Mouse (Mus musculus) kidney, embryonic 14.5 days (tissue): ENCODE results near the gene Adgrl3. TPM values are rescaled to one million over a fixed set of nuclear protein-coding genes. Genes with fewer than 3 reads are reported as not detected.
A peak's percentile ranks its signal among the peaks of the same experiment; 100 is the strongest.
"Not testable (repeated sequence)": the region's sequence is repeated elsewhere in the genome, so short reads cannot be mapped to it uniquely, and the experiment has no call there.

Experiments
- ATAC-seq: fragments of 200-750 bp; cut with Nextera tagmentation; 2 replicates; pipeline ENCODE4 v1.8.0; 2017; ENCODE audit warnings: moderate number of reproducible peaks, mild to moderate bottlenecking, moderate TSS enrichment, moderate library complexity; ENCODE audit not compliant: low FRiP score, low TSS enrichment
- H3K27ac ChIP-seq: fragments of 300-500 bp; sonication (generic); 2 replicates; pipeline ENCODE4 v1.5.1; 2014; ENCODE audit warnings: low read depth, mild to moderate bottlenecking, low read length, moderate library complexity, mixed read lengths
- H3K27me3 ChIP-seq: fragments of 300-500 bp; sonication (generic); 2 replicates; pipeline ENCODE4 v1.6.1; 2014; ENCODE audit warnings: mild to moderate bottlenecking, low read length; ENCODE audit not compliant: control insufficient read depth, insufficient read depth
- H3K36me3 ChIP-seq: fragments of 300-500 bp; sonication (generic); 2 replicates; pipeline ENCODE4 v1.6.1; 2014; ENCODE audit warnings: low read length, mixed read lengths; ENCODE audit not compliant: control insufficient read depth, insufficient read depth
- H3K4me1 ChIP-seq: fragments of 300-500 bp; sonication (generic); 2 replicates; pipeline ENCODE4 v1.6.1; 2014; ENCODE audit warnings: low read length, mixed read lengths; ENCODE audit not compliant: control insufficient read depth, insufficient read depth
- H3K4me2 ChIP-seq: fragments of 300-500 bp; sonication (generic); replicated peaks from 2 replicates; pipeline ENCODE4 v1.6.1; 2014; ENCODE audit warnings: low read depth, mild to moderate bottlenecking, low read length
- H3K4me3 ChIP-seq: fragments of 300-500 bp; sonication (generic); 2 replicates; pipeline ENCODE4 v1.5.1; 2014; ENCODE audit warnings: mild to moderate bottlenecking, low read length
- H3K9ac ChIP-seq: fragments of 300-500 bp; sonication (generic); 2 replicates; pipeline ENCODE4 v1.6.1; 2014; ENCODE audit warnings: low read depth, mild to moderate bottlenecking, low read length, moderate library complexity
- H3K9me3 ChIP-seq: fragments of 300-500 bp; sonication (generic); 2 replicates; pipeline ENCODE4 v1.6.1; 2016; ENCODE audit warnings: low read length; ENCODE audit not compliant: control insufficient read depth
- WGBS: fragments of 180-500 bp; shearing (Covaris S2); extraction: QIAGEN DNeasy Blood & Tissue Kit; methylation state at CpG from one replicate; pipeline ENCODE4 v1.1.7; 2014; 5-methylcytosine and 5-hydroxymethylcytosine counted together
- polyA plus RNA-seq: library from polyadenylated mRNA; unstranded; fragments of >200 nt; fragmentation: Nextera tagmentation; extraction: Ambion mirVana; gene quantifications from 2 replicates; pipeline ENCODE4 v1.2.1, GENCODE M21; 2014

The Adgrl3 gene
- polyA plus RNA-seq, 1 experiment from 2014 or later: 28.2 TPM

DNA sequence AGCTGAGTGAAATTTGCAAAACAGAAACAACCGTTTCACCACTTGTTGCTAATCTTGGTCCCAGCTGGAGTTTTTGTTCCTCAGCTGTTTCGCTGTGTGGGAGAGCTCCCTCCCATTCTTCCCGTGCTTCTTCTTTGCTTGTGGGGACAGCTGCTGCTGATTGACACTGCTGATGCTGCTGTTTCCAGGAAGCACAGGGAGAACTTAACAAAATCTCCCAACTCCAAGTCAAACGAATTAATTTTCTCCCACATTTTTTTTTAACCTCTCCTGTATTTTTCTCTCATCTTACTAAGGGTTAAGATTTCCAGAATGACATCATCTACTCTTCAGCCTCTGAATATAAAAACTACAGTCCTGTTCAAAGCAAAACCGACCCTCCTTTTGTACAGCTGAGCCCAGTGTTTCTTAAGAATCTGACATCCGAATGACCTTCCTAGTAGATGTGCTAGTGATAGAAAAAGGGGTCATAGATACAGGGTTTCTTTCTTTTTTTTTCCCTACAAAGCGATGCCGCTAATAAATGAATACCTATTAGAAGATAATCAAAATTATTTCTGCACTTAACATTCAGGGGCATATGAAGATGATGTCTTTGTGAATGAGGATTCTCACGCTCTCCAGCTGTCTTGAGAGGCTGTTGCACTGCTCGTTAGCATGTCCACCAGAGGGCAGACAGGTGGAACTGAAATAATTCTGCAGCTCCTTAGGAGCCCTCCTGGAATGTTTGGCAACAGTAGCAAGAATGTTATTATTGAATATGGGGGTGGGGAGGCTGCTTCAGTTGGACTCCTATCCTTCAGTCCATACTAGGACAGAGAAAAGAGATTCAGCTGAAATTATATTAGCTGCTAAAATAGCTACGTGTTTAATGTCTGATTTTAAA is 499.8 kb downstream of the Adgrl3 start:
- Histone ChIP-seq H3K27me3 (no peaks in the 10 kb centered on the region), H3K27ac (no peak overlapping the region), H3K4me1 (0 out of 2 replicates have a peak, but pooled peaks cover 5% of the 10 kb centered on the region), H3K4me3 (no peak overlapping the region), H3K36me3 (no peaks in the 10 kb centered on the region), H3K9ac (no peak overlapping the region), H3K9me3 (no peaks in the 10 kb centered on the region), H3K4me2 (peak overlapping the region; percentile 4; the same call in 1 of the 2 replicates)
- peak; percentile 87; the same call in 1 of the 2 replicates for ATAC-seq
- WGBS: 22% methylated on average over 11 of the region's 11 CpGs

DNA sequence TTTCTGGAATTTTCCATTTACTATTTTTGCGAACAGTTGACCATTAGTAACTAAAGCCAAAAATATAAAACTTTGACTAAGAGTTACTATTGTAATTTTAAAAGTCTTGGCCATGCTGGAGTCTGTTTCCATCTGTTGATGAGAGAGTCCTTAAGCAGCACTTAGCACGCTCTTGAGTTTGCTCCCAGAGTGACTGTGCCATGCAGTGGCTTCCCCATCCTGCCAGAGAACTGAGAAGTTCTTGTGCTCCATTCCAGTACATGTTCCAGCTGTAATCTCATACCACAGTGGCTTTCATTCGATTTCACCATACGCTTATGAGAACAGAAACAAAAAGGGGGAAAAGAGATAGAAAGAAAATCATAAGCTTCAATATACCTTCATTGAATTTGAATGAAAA is 502.8 kb downstream of the Adgrl3 start:
- Histone ChIP-seq H3K36me3 (no peaks in the 10 kb centered on the region), H3K4me3 (no peak overlapping the region), H3K9me3 (no peaks in the 10 kb centered on the region), H3K27ac (no peak overlapping the region), H3K9ac (no peak overlapping the region), H3K4me2 (no peak overlapping the region), H3K4me1 (0 out of 2 replicates have a peak, but pooled peaks cover 5% of the 10 kb centered on the region), H3K27me3 (no peaks in the 10 kb centered on the region)
- ATAC-seq: no peak
- WGBS: 87% methylated on average over 4 of the region's 4 CpGs

DNA sequence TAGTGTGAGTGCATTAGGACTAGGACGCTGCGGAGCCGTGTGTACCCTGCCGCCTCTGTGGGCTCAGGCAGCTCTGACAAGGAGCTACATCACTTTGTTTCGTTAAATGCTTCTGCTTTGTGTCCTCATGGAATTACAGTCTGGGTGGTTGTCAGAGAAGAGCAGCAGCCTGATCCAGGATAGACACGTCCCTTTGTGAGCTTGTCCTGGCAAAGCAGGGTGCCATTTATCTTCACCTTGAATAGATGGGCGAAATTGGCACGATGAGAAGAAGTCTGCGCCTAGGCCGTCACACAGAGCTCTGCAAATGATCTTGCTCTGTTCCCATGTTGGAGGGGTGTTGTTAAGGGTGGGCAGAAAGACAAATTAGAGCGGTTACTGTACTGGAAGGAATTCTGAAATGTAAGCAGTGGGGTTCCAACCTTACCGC is 504.6 kb downstream of the Adgrl3 start:
- Histone ChIP-seq H3K4me1 (no peaks in the 10 kb centered on the region), H3K9me3 (no peaks in the 10 kb centered on the region), H3K27ac (no peak overlapping the region), H3K4me2 (no peak overlapping the region), H3K27me3 (no peaks in the 10 kb centered on the region), H3K36me3 (no peaks in the 10 kb centered on the region), H3K4me3 (no peak overlapping the region), H3K9ac (no peak overlapping the region)
- 91% methylated on average over 12 of the region's 12 CpGs for WGBS
- ATAC-seq: no peak

DNA sequence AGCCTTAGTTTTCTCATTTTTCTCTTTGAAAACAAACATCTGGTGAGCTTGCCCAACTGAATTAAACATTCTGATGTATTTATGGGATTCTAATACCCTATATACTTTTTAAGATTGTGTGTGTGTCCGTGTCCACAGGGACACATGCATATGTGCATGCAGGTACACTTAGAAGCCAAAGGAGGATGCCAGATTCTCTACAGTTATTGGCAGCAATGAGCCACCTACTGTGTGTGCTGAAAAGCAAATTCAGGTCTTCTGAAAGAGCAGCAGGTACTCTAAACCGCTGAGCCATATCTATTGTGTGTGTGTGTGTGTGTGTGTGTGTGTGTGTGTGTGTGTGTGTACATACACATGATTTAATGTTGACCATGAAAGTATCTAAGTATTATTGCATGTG is 505.4 kb downstream of the Adgrl3 start:
- 91% methylated on average over 2 of the region's 2 CpGs for WGBS

DNA sequence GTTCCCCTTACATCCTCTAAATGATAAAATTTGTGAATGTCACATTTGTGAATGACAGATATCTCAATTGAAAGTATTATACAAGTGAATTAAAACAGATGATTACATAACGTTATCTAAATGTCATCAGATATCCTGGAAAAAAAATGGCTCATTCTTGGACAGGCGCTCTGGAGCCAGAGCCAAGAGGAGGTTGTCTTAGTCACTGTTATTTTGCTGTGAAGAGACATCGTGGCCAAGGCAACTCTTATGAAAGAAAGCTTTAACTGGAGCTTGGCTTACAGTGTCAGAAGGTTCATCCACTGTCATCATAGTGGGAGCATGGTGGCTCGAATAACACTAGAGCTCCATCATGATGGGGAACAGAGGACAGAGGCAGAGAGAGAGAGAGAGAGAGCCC is 511.7 kb downstream of the Adgrl3 start:
- no peaks in the 10 kb centered on the region for H3K9me3 ChIP-seq
- ATAC-seq: no peak
- 90% methylated on average over 4 of the region's 4 CpGs for WGBS

More for the DNA sequence above, 505.4 kb downstream of the Adgrl3 start:
- no peaks in the 10 kb centered on the region for H3K36me3 ChIP-seq
- no peaks in the 10 kb centered on the region for H3K4me1 ChIP-seq
- H3K27ac ChIP-seq: no peak overlapping the region
- H3K9me3 ChIP-seq: no peaks in the 10 kb centered on the region
- H3K9ac ChIP-seq: no peak overlapping the region
- H3K4me2 ChIP-seq: no peak overlapping the region
- H3K4me3 ChIP-seq: no peak overlapping the region
- ATAC-seq: no peak
- H3K27me3 ChIP-seq: no peaks in the 10 kb centered on the region

GRCm38 (mm10) chr5:81550211-81550610 is 530.3 kb downstream of the Adgrl3 start:
- ATAC-seq: no peak
- Histone ChIP-seq H3K9me3 (no peaks in the 10 kb centered on the region), H3K27me3 (no peaks in the 10 kb centered on the region), H3K4me2 (no peak overlapping the region), H3K4me1 (no peaks in the 10 kb centered on the region), H3K9ac (no peak overlapping the region), H3K4me3 (no peak overlapping the region), H3K36me3 (no peaks in the 10 kb centered on the region), H3K27ac (no peak overlapping the region)

More for the DNA sequence above, 511.7 kb downstream of the Adgrl3 start:
- H3K9ac ChIP-seq: no peak overlapping the region
- no peak overlapping the region for H3K4me3 ChIP-seq
- no peak overlapping the region for H3K27ac ChIP-seq
- no peaks in the 10 kb centered on the region for H3K36me3 ChIP-seq
- H3K4me2 ChIP-seq: no peak overlapping the region
- H3K27me3 ChIP-seq: no peaks in the 10 kb centered on the region
- H3K4me1 ChIP-seq: no peaks in the 10 kb centered on the region

- H3K4me1 ChIP-seq, H3K4me2 ChIP-seq, H3K27me3 ChIP-seq, ATAC-seq, H3K9me3 ChIP-seq, H3K9ac ChIP-seq, H3K36me3 ChIP-seq, H3K27ac ChIP-seq, H3K4me3 ChIP-seq: not testable (repeated sequence)
- WGBS: 80% methylated on average over 2 of the region's 2 CpGs
Observed at GRCm38 (mm10) chr5:81555149-81555548, 535.2 kb downstream of the Adgrl3 start.

GRCm38 (mm10) chr5:81556008-81556407 is 536.1 kb downstream of the Adgrl3 start:
- Histone ChIP-seq H3K27me3 (no peaks in the 10 kb centered on the region), H3K9ac (no peak overlapping the region), H3K9me3 (no peaks in the 10 kb centered on the region), H3K36me3 (no peaks in the 10 kb centered on the region), H3K4me3 (no peak overlapping the region), H3K4me2 (no peak overlapping the region), H3K27ac (no peak overlapping the region), H3K4me1 (no peaks in the 10 kb centered on the region)
- 84% methylated on average over 8 of the region's 8 CpGs for WGBS
- ATAC-seq: no peak

DNA sequence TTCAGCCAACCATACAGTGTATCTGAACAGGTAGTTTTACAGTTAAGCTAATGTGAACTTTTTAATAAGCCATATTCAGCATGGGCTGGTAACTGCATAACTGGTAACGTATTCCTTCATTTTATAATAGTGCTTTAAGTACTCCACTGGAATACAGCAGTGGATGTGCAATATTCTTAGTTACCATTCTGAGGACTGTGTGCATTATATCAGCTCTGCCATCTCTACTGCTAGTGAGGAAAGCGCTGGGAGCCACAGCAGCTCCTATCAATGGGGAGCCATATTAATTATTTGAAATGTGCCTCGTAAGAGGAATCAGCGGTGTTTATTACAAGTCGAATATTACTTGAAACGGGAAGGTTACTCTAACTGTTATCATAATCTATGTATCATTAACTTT is 539.0 kb downstream of the Adgrl3 start:
- Histone ChIP-seq H3K4me3 (no peak overlapping the region), H3K4me1 (no peaks in the 10 kb centered on the region), H3K4me2 (no peak overlapping the region), H3K9ac (no peak overlapping the region), H3K27ac (no peak overlapping the region), H3K9me3 (no peaks in the 10 kb centered on the region), H3K36me3 (no peaks in the 10 kb centered on the region), H3K27me3 (no peaks in the 10 kb centered on the region)
- no peak for ATAC-seq
- WGBS: 82% methylated on average over 6 of the region's 6 CpGs
